8 mouse cellular contexts compared by ENCODE assay signal in genomic region chr13:34002058-34003006, GRCm38 (mm10). TPM values are rescaled to one million over a fixed set of nuclear protein-coding genes. Genes with fewer than 3 reads are reported as not detected.
DNase-seq lines count a peak whose midpoint lies in the region; ATAC-seq and TF ChIP-seq lines count a peak whose summit lies in the region.

TSS of gene Ripk1 (plus strand) at chr13:34002363.
TSS of gene Serpinb6a (minus strand) at chr13:34002794.

- peaks cover 6% of the 10 kb centered on the region; the same call in 1 of the 2 replicates for H3K4me1 ChIP-seq in embryonic facial prominence, embryonic 14.5 days (ENCODE audit: control insufficient read depth, insufficient read depth, low read length)
- peaks cover 6% of the 10 kb centered on the region for H3K4me1 ChIP-seq in heart, adult 2 months (ENCODE audit: control insufficient read depth, insufficient read depth, low read length)
- H3K4me1 ChIP-seq in limb, embryonic 13.5 days, result peaks cover 18% of the 10 kb centered on the region
- peaks cover 13% of the 10 kb centered on the region for H3K4me1 ChIP-seq in midbrain, embryonic 16.5 days (ENCODE audit: control insufficient read depth, insufficient read depth, low read length)

- H3K4me2 ChIP-seq in embryonic facial prominence, embryonic 14.5 days (ENCODE audit: low read depth, low read length), result peak within 1 kb of the TSS; percentile 93
- H3K4me2 ChIP-seq in limb, embryonic 13.5 days (replicated peaks), result peak within 1 kb of the TSS; percentile 84
- peak within 1 kb of the TSS; percentile 94 for H3K4me2 ChIP-seq in midbrain, embryonic 16.5 days (ENCODE audit: low read length)

- intact Hi-C loops in heart, adult 2 months (cut with DNase I), result loop anchor here (1.0 kb wide), 1 partner anchor 32 kb away; no protein-coding TSS in a partner anchor

- H3K36me3 ChIP-seq in embryonic facial prominence, embryonic 14.5 days (ENCODE audit: control insufficient read depth, insufficient read depth, low read length), result no peaks in the 10 kb centered on the region
- H3K36me3 ChIP-seq in heart, adult 2 months (ENCODE audit: control insufficient read depth, insufficient read depth, low read length), result peaks cover 10% of the 10 kb centered on the region
- H3K36me3 ChIP-seq in limb, embryonic 13.5 days, result no peaks in the 10 kb centered on the region
- no peaks in the 10 kb centered on the region for H3K36me3 ChIP-seq in midbrain, embryonic 16.5 days (ENCODE audit: control insufficient read depth, insufficient read depth, low read length)

- TF ChIP-seq EP300 in heart, adult 2 months (IDR thresholded peaks at IDR 0.05; ENCODE audit: insufficient read depth, low read depth, low read length), result no peak

- no peaks in the 10 kb centered on the region for H3K9me3 ChIP-seq in embryonic facial prominence, embryonic 14.5 days (ENCODE audit: control insufficient read depth, low read length)
- no peaks in the 10 kb centered on the region for H3K9me3 ChIP-seq in limb, embryonic 13.5 days
- H3K9me3 ChIP-seq in midbrain, embryonic 16.5 days (replicated peaks; ENCODE audit: control insufficient read depth, low read length, poor library complexity, severe bottlenecking), result no peaks in the 10 kb centered on the region

- DNase-seq in 3T3-L1 (ENCODE audit: low read depth, low spot score), result peak; percentile 83
- peak; percentile 83 to 84 for DNase-seq in adrenal gland, postnatal 4 days (ENCODE audit: low spot score in 2 of 2)
- peak; percentile 94 for DNase-seq in embryonic facial prominence, embryonic 14.5 days (ENCODE audit: low spot score)
- peak; percentile 94 to 95 for DNase-seq in heart, adult 2 months
- peak; percentile 89 to 91 for DNase-seq in kidney, adult 8-10 months
- peak; percentile 91 to 95 for DNase-seq in spleen, postnatal 10 days (ENCODE audit: low spot score in 2 of 2)

- H3K27me3 ChIP-seq in embryonic facial prominence, embryonic 14.5 days (replicated peaks; ENCODE audit: control insufficient read depth, insufficient read depth, low read length), result no peaks in the 10 kb centered on the region
- no peaks in the 10 kb centered on the region for H3K27me3 ChIP-seq in heart, adult 2 months (ENCODE audit: control insufficient read depth, insufficient read depth, low read length)
- no peaks in the 10 kb centered on the region for H3K27me3 ChIP-seq in limb, embryonic 13.5 days
- no peaks in the 10 kb centered on the region for H3K27me3 ChIP-seq in midbrain, embryonic 16.5 days (ENCODE audit: control insufficient read depth, insufficient read depth, low read depth, low read length)

- WGBS in embryonic facial prominence, embryonic 14.5 days, result under 1% methylated on average over 87 of the region's 92 CpGs
- WGBS in heart, adult 2 months, result under 1% methylated on average over 92 of the region's 92 CpGs
- WGBS in limb, embryonic 13.5 days, result under 1% methylated on average over 92 of the region's 92 CpGs
- whole genome bisulfite sequencing in midbrain, embryonic 16.5 days, result under 1% methylated on average over 92 of the region's 92 CpGs

- peak; percentile 71; the same call in 1 of the 2 replicates for TF ChIP-seq POLR2A in heart, adult 2 months (IDR thresholded peaks at IDR 0.05; ENCODE audit: insufficient read depth, low read depth, low read length)

- TF ChIP-seq CTCF in heart, adult 2 months (IDR thresholded peaks at IDR 0.05), result peak; percentile 67

- peak within 1 kb of the TSS; percentile 96 for H3K4me3 ChIP-seq in embryonic facial prominence, embryonic 14.5 days (ENCODE audit: low read depth, low read length)
- H3K4me3 ChIP-seq in heart, adult 2 months, result peak within 1 kb of the TSS; percentile 83
- H3K4me3 ChIP-seq in limb, embryonic 13.5 days, result peak within 1 kb of the TSS; percentile 89
- H3K4me3 ChIP-seq in midbrain, embryonic 16.5 days (ENCODE audit: low read depth, low read length), result peak within 1 kb of the TSS; percentile 90

- peak within 1 kb of the TSS; percentile 87 for H3K27ac ChIP-seq in embryonic facial prominence, embryonic 14.5 days (replicated peaks; ENCODE audit: low read depth, low read length)
- peak within 1 kb of the TSS; percentile 95 for H3K27ac ChIP-seq in heart, adult 2 months
- peak within 1 kb of the TSS; percentile 88 for H3K27ac ChIP-seq in limb, embryonic 13.5 days
- H3K27ac ChIP-seq in midbrain, embryonic 16.5 days (ENCODE audit: low read length), result peak within 1 kb of the TSS; percentile 94

- H3K79me2 ChIP-seq in heart, adult 2 months (replicated peaks; ENCODE audit: control insufficient read depth, insufficient read depth, low read length), result peaks cover 4% of the 10 kb centered on the region

- H3K9ac ChIP-seq in embryonic facial prominence, embryonic 14.5 days (ENCODE audit: low read depth, low read length), result peak within 1 kb of the TSS; percentile 89
- H3K9ac ChIP-seq in heart, adult 2 months (ENCODE audit: low read depth, low read length), result peak within 1 kb of the TSS; percentile 97
- H3K9ac ChIP-seq in limb, embryonic 13.5 days, result peak within 1 kb of the TSS; percentile 92
- H3K9ac ChIP-seq in midbrain, embryonic 16.5 days (ENCODE audit: low read depth, low read length), result peak within 1 kb of the TSS; percentile 94

- ATAC-seq in embryonic facial prominence, embryonic 14.5 days (ENCODE audit: low read depth), result peak; percentile 99
- ATAC-seq in limb, embryonic 13.5 days (ENCODE audit: low FRiP score, low read depth), result peak; percentile 98
- ATAC-seq in midbrain, embryonic 16.5 days, result peak; percentile 99

RNA-seq across cellular contexts. Expression of gene Ripk1, which starts in this region (rescaled TPM):
- total RNA-seq in adrenal gland, postnatal 4 days (2021), result 10 to 100 TPM; 32.1 to 35.0 TPM
- polyA plus RNA-seq in embryonic facial prominence, embryonic 14.5 days (2014; fragmentation: Nextera tagmentation; extraction: Ambion mirVana), result 18.1 and 18.8 TPM in 2 replicates
- total RNA-seq in heart, adult 2 months (2021), result 1 to 10 TPM; 7.0 to 7.4 TPM
- 2.0 and 3.5 TPM in 2 replicates for polyA plus RNA-seq in heart, adult 2 months (2012; rRNA removed)
- 14.0 and 15.8 TPM in 2 replicates for polyA plus RNA-seq in limb, embryonic 13.5 days (2015; fragmentation: Nextera tagmentation; extraction: Ambion mirVana)
- 4.9 and 6.4 TPM in 2 replicates for polyA plus RNA-seq in midbrain, embryonic 16.5 days (2015; fragmentation: Nextera tagmentation; extraction: Ambion mirVana)

RNA-seq across cellular contexts. Expression of gene Serpinb6a, which starts in this region (rescaled TPM):
- total RNA-seq in adrenal gland, postnatal 4 days (2021), result 100 to 1,000 TPM; 243 to 249 TPM
- 83.5 and 86.4 TPM in 2 replicates for polyA plus RNA-seq in embryonic facial prominence, embryonic 14.5 days (2014; fragmentation: Nextera tagmentation; extraction: Ambion mirVana)
- 100 to 1,000 TPM; 104 to 111 TPM for total RNA-seq in heart, adult 2 months (2021)
- polyA plus RNA-seq in heart, adult 2 months (2012; rRNA removed), result 51.2 and 79.7 TPM in 2 replicates
- polyA plus RNA-seq in limb, embryonic 13.5 days (2015; fragmentation: Nextera tagmentation; extraction: Ambion mirVana), result 65.9 and 70.3 TPM in 2 replicates
- 32.4 and 33.7 TPM in 2 replicates for polyA plus RNA-seq in midbrain, embryonic 16.5 days (2015; fragmentation: Nextera tagmentation; extraction: Ambion mirVana)

Comparison
In these comparisons a context has a peak if more than half of its experiments do, and no peak if none do; other contexts are left out.
1. Peak in every context shown above with its lines: DNase-seq, ATAC-seq, H3K4me3 ChIP-seq and H3K27ac ChIP-seq.